Mouse (Mus musculus) stomach, postnatal 0 days (tissue): ENCODE data around the gene Gpr107.

Source experiments
- CTCF ChIP-seq: IDR thresholded peaks from 2 replicates; pipeline ENCODE4 v1.5.1; 2016; ENCODE audit warnings: antibody characterized with exemption, low read depth, mild to moderate bottlenecking, moderate library complexity
- EP300 ChIP-seq: optimal IDR thresholded peaks from 2 replicates; pipeline ENCODE3; 2016; ENCODE audit warnings: antibody characterized with exemption

GRCm38 (mm10) chr2:31122806-31123205 is 29.3 kb upstream of the Gpr107 start:
- TF ChIP-seq CTCF (no peak), EP300 (no peak)
